Mouse (Mus musculus) ES-CJ7 (cell line): Measurements from ENCODE around the gene Tiam1.
"Not testable (repeated sequence)": the region's sequence is repeated elsewhere in the genome, so short reads cannot be mapped to it uniquely, and the experiment has no call there.

ENCODE experiments used
- DNase-seq: peaks from one replicate; pipeline ENCODE4 v3.0.0; 2011; ENCODE audit warnings: low read depth, low spot score

The Tiam1 gene

DNA sequence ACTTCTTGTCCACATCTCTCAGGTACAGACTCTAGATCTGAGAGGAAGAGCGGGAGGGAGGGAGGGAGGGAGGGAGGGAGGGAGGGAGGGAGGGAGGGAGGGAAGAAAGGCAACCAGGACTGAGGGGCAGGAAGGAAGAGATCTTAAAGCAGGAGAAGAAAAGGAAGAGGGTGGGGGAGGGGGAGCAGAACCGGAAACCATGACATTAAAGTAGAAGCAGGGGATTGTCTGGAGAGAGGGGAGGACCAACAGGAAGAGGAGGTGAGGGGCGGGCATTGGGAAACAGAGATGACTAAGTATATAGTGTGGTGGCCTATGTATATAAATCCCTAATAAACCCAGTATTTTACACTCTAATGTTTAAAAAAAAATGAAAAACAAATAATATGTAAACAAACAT is 34.1 kb downstream of the Tiam1 start:
- DNase-seq: no peak

DNA sequence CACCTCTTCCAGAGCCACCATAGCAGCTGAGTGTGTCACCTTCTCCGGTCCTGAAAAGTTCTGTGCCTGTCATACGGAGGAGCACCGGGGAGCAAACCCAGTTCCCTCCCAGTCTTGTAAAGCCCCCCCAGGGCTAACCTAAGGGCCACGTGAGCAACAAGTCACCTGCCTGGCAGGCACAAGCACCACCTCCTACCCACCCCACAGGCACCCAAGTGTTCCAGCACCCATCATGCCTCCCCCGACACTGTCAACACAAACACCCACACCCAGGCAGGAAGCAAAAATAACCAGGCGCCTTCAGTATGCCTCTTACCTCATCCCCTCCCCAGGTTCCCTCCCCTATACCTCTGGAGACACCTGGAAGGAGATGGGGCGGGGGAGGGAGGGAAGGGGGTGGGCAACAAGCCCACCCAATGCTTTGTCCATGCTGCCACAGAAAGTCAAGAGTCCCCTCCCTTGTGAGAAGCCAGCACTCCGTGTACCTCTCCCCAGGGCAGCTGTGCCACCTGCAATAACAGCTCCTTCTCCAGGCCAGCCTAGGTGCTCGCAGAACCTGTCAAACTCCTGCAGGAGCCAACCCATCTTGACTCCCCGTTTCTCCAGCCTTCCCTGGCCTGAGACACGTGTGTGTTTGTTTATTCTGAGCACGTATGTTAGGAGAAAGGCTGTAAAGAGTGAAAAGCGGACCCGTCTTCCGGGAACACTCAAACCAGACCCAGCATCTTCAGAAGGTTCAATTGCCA is 38.7 kb downstream of the Tiam1 start:
- DNase-seq: no peak

DNA sequence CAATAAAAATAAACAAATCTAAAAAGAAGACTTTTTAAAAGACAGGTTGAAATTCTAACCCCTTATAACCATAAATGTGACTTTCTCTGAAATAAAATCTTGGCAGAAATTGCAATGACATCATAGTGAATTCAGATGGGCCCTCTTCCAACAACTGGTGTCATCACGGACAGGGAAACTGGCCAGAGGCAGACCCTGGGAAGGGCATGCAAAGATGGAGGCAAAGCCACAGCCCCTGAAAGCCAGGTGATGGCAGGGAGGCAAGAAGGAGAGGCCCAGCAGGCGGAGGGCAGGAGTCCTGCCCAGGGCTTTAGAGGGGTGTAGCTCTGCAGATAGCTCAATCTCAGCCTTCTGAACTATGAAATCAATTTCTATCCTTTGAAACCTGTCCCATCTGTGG is 39.8 kb downstream of the Tiam1 start:
- no peak for DNase-seq

DNA sequence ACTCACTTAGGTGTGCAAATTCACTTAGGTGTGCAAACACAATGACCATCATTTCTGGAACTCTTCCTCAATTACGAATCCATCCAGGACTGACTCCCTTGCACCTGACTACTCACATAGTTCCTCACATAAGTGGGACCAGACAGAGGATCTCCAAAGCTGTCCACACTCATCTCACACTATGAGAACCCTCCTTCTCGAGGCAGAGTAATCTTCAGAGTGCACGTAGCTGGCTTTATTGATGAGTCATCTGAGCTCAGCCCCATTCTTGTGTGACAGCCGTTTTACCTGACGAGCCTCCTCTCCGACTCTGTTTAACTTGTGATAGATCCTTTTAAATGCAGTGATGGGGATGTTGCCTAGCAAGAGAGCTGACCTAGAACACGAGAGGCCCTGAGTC is 41.0 kb downstream of the Tiam1 start:
- no peak for DNase-seq

DNA sequence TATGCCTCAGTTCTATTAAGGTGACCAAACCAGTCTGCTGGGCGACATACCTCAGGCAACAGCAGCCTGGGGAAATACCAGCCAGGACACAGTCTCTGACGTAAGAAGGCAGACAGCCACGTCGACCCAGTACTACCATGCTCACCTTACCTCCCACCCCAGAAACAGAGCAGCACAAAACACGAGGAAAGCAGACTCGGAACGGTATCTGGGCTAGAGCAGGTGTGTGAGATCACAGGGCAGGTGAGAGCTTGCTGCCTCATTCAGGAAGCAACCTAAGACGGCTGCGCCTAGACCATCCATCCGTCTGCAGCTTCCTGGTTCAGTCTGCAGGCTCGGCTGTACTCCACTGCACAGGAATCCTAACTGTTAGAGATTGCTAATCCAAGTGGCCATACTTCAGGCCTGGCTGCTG is 45.4 kb downstream of the Tiam1 start:
- DNase-seq: no peak

DNA sequence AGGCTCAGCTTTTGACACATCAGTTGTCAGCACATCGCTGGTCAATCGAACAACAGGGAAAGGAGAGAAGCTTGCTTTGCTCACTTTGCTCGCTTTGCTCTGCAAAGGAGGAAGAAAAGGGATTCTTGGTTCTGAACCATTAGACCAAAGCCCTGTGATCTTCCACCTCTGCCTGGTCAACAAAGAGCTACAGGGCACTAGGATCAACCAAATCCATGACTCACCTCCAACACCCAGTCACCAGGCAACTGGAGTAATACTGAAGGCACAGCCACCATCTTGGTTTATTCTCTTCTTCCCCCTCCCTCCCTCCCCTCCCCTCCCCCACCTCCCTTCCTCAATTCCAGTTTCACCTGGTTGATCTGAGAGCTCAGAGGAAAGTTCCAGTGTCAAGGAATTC is 45.8 kb downstream of the Tiam1 start:
- DNase-seq: no peak

DNA sequence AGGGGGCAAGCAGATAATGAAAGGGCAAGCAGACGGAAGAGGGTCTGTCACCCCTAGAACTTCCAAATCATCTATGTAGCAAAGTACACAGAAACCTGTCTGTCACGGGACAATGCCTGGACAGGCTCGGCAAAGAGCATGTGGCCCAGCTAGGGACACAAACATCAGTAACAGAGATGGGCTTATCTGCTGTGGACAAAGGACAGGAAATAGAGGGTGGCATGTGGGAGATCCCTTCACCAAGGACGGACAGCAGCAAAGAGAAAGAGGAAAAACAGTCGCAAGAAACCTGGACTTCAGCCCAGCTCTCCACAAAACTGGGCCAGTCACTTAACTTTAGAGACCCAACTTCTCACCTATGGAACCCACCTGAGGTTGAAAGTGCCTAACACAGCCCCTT is 47.6 kb downstream of the Tiam1 start:
- DNase-seq: no peak

DNA sequence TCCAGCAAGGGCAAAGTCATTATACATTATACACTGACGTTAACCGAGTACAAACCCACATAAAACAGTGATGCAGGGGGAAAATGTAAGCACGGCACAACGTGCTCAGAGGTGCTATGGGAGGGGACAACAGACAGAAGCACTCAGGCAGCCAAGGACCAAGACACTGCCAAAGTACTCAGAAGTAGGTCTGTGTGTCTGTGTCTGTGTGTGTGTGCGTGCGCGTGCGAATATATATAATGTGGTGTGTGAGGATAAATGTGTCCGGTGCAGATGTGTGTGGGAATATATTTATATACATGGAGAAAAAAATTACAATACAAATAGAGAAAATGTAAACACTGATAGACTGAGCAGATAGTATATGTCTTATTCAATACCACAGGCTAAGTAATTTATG is 50.6 kb downstream of the Tiam1 start:
- no peak for DNase-seq

DNA sequence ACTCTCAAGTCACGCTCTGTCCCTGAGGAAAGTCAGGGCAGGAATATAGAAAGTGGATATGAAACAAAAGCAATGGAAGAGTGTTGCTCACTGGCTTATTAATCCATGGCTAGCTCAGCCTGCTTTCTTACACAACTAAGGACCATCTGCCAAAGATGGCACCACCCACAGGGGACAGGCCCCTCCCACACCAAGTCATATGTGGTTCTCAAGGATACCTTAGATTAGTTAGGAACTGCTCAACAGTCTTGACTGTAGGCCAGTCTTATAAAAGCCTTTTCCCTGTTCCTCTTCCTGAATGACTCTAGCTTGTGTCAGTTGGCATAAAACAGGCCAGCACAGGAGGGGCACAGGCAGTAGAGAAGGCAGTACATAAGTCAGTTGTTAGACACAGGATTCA is 51.7 kb downstream of the Tiam1 start:
- no peak for DNase-seq

DNA sequence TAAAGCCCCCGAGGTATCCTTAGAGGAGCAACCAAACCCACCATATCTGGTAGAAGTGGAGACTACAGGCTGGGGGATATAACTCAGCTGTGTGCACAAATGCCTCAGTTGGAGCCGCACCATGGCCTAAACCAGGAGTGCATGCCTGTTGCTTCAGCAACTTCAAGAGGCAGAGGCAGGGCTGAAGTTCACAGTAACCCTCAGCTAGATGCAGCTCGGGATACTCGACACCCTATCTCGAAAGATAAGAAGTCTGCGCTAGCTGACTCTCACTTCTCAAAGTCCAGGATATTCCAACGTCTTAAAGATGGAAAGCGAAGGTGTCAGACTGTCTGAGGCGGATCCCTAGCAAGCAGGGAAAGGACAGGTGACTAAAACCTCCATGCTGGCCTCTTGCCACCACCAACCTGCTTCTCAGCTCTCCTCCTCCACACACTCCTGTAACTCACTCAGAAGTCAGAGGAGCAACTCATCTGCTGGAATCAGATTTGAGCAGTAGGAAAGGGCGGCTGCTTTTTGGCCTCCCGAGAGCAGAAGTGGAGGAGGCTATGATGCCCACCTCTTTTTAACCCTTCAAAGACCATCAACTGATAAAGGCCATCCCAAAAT is 52.4 kb downstream of the Tiam1 start:
- no peak for DNase-seq

DNA sequence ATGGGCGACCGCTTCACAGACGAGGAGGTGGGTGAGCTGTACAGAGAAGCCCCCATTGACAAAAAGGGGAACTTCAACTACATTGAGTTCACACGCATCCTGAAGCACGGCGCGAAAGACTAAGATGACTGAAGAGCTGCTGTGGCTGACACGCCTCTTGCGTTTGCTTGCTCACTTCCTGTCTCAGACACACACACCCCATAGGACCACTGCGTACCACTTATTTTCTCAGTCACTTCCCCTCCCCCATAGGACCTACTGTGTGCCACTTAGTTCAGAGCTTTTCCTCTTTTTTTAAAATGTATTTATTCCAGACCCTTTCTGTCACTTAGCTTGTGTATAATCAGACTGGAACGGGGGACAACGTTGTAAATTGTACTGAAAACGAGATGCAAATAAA is 53.2 kb downstream of the Tiam1 start:
- no peak for DNase-seq

DNA sequence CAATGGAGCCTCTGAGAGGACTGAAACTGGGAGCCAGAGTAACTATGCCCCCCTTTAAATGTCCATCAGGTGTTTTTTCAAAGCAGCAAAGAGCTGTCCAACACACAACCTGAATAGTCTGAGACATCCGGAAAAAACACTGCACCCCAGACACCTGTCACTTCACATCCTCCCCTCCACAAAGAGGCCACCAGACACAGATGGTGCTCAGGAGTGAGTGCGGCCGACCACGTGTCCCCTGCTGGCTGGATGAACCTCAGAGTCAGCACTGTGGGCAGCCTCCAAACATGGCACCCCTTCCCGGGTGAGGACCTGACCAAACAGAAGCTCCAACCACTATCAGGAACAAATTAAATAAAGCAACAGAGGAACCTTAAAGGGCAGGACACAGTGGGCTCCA is 56.3 kb downstream of the Tiam1 start:
- DNase-seq: no peak

DNA sequence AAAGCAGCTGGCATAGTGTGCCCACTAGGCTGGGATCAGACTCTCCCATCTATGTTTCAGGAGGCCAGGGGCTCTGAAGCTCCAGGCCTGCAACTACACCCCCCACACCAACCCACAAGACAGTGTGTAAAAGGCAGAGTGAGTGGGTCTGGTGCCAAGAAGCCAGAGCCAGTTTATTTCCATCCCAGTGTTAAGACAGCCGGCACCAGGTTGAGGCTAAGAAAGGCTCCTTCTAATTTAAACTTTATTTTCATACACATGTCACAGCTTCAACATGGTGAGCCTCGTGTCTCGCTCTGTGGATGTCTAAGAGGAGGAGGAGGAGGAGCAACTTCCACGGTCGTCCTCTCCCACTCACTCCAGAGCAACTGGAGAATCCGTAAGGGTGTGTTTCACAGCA is 57.5 kb downstream of the Tiam1 start:
- no peak for DNase-seq

DNA sequence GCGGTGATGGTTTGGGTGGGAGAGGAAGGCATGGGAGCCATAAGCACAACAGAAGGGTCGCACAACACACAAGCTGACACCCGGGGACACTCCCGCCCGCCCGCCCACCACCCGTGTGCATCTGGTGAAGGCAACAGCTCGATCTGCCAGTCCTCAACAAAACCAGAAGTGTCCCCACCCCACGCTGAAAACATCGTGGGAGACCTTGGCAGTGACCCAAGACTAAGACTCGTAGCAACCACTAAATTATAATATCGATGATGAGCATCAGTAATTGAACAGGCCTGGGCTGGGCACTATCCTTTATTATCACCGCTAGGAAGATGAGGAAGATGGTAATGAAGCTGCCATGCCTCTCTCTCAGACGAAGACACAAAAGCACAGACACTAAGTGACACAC is 58.0 kb downstream of the Tiam1 start:
- no peak for DNase-seq

DNA sequence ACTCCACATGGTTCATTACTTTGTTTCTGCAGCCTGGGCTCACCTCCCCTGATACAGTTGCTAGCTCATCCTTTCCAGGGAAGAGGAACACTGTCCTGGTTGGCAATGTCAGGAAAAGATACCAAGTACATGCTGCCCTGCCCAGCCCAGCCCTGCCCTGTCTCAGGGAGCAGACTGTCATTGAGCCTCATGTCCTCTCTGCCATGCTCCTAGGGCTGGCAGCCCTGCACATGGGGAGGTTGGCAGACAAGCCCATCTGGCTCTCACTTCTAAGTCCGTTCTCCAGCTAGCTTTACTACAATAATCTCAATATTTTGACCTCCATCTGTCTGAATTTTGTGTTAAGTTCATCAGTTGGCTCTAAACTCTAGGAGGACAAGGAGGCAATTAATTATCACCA is 62.4 kb downstream of the Tiam1 start:
- no peak for DNase-seq

DNA sequence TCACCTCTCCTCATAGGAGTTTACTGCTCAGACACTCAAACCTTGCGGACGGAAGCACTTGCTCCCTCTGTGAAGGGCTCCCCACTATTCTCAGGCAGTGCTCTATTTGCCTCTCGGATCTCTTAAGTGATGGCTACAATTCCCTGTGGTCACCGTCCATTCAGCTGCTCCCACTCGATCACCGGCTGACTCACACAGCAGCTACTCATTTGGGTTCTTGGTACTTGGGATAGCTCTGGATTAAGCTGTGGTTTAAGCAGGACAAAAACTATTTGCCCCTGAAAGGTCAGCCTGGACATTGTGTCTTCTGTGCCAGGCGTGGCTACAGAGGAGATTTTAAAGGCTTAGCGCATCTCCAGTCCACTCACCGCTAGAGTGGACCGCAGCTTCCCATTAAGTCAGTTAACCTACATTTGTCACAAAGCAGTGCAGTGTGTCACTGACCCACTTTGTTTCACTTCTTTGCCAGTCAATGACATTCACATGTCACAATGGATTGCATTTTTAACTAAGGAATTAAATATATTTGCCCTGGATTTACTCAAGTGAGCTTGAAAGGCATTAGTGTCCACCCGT is 64.7 kb downstream of the Tiam1 start:
- no peak for DNase-seq

DNA sequence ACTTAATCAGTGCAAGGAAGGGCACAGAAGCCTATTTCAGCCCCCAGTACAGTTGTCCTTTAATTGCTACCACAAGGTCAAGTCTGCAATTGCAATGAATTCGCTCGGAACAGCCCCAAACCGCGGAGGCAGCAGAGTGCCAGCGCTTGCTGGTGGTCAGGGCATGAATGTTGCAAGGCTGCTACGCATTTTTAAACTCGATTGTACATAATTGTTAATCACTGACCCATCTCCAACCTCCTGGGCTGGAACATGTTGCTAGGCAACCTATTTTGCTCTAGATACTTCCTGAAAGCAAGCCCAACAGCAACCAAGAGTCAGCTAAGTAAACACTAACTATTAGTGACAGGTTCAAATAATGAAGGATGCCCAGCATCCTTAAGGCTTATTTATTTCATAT is 70.1 kb downstream of the Tiam1 start:
- DNase-seq: no peak

DNA sequence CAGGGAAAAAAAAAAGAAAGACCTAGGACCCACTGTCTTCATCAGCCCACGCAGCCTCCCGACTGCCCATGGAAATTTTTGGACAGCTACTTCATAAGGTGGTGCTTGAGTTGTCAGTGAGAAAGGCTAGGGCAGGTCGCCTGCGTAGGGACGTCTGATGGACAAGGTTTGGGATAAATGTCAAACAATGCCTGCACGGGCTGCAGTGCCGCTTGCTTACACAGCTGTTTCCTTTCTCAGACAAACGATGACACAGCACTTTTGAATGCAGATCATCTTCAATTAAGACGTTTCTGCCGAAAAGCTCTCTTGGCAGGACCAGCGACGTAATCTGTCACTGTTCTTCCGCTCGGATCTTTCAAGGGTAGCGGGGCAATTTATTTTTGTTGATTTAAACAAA is 70.9 kb downstream of the Tiam1 start:
- peak; percentile 23 for DNase-seq

DNA sequence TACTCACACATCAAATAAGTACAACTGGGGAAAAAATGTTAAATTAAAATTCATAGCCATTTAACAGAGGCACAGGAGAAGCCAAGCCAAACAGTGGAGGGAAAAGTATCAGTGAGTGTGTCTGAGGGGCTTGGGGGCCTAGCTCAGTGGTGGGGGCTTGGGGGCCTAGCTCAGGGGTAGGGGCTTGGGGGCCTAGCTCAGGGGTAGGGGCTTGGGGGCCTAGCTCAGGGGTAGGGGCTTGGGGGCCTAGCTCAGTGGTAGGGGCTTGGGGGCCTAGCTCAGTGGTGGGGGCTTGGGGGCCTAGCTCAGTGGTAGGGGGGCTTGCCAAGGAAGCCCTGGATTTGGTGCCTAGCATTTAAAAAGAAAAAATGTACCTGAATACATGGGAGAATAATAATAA is 72.4 kb downstream of the Tiam1 start:
- DNase-seq: not testable (repeated sequence)

DNA sequence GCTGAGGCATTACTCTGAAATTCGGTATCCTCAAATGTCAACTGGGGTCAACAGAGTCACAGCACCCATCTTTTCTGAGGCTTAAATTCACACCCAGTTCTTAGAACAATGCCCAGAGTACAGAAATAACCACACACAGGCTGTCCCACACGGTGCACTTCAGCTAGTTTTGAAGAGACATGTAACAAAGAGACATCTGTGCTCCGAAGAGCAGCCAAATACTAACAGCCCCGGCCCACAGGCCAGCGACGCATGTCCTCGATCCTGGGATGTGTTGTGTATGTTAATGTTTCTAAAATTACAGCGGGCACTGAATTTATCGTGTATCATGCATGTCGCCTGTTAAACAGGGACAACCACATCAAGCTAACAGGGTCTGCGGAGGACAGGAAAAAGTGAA is 73.5 kb downstream of the Tiam1 start:
- no peak for DNase-seq

DNA sequence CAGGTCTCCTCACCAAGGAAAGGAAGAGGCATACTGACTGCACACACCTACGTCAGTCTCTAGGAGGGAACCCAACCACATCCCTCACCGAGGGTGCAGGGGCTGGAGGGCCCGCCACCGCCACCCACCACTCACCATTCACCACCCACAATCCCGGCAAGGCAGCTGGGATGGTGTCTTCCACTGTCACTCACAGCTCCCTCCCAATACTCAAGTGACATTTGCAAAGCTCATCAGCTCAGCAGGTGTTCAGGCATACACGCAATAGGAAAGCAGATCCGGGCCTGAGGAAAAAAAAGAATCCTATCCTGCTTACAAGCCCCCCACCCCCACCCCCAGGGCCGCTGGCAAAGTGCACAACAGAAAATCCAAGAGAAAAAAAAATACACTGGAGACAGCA is 74.4 kb downstream of the Tiam1 start:
- DNase-seq: peak; percentile 18

DNA sequence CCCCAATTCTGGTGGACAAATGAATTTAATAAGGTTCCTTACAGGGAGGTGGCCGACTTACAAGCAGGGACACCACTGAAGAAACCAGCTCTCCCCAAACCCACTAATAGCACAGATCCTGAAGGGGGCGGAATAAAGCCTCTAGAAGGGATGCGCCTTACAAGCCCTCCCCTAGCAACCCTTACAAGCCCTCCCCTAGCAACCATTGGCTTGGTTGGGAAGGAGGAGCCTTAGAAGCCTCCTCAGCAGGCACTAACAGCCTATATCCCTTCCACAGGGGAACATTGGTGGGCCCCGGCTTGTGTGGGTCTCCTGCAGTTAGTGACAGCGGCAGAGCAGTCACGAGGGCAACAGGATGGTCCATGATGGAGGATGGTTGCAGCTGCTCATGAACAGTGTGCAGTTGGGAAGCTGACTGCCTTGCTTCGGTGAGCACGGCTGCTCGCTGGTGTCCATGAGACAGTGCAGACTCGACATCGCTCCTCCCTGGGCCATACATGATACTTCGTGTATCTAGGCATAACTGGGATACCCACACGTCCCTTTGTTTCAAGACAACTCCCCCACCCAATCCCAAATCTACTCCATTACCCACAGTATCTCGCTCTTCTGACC is 90.6 kb downstream of the Tiam1 start:
- peak; percentile 18 for DNase-seq

DNA sequence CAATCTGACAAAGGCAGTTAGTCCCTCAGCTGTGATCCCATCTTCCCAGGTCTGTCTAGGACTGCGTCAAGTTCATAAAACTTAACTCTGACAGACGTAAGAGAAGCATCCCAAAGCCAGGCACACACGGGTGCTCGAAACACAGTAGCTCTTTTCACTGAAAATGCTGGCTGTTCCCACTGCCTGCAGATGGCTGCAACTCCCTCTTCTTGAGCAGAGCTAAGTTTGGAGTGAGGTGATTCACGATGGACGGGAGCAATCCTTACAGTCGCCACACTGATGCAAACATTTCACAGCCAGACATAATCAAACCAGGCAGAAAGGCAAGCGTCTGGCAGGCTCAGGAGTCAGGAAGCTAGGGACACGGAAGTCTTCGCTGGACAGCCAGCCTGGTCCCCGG is 91.2 kb downstream of the Tiam1 start:
- no peak for DNase-seq
